Mouse (Mus musculus) erythroblast, embryonic 14.5 days (primary cell): ENCODE measurements around the gene Dchs1.

Experiments
- GATA1 ChIP-seq: IDR thresholded peaks from 2 replicates; pipeline ENCODE4 v1.6.1; 2012; ENCODE audit warnings: low read length, inconsistent platforms, mixed read lengths
- TAL1 ChIP-seq: IDR thresholded peaks from 3 replicates; pipeline ENCODE4 v1.6.1; 2012; ENCODE audit warnings: low read length, inconsistent platforms, mixed read lengths

DNA sequence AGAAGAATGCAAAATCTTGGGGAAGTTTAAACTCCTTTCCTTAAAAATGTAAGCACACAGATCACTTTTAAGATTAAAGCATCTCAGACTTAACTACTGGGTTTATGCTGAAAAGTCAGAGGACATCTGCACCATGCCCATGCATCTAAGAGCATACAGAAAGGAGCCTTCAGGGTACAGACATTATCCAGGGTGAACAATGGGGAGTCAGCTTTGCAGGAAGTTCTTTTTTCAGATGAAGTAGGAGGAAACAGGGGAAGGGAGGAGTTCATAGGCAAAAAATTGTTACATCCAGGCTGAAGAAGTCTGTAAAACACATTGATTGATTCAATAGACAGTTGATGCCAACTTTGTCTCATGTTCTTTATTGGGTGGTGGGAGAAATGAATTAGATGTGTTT, 16.0 kb upstream of the Dchs1 start:
- TF ChIP-seq GATA1 (no peak), TAL1 (no peak)
